Comparison of ENCODE assay signal across 19 mouse cellular contexts in genomic region chr12:85434526-85434925, GRCm38 (mm10). TPM values are rescaled to one million over a fixed set of nuclear protein-coding genes. Genes with fewer than 3 reads are reported as not detected.
DNase-seq lines count a peak whose midpoint lies in the region; ATAC-seq and TF ChIP-seq lines count a peak whose summit lies in the region.
"Had no signal": no experiment of that assay in that cellular context is flagged by ENCODE, and none has a peak within 500 bp of the region (broad histone marks: within the 10 kb centered on the region; RNA-seq: fewer than 3 reads in every experiment).

No protein-coding gene starts in this region.

- H3K4me1 ChIP-seq in heart, embryonic 13.5 days: peaks cover 64% of the 10 kb centered on the region
- H3K4me1 ChIP-seq in embryonic facial prominence, embryonic 10.5 days: peaks cover 49% of the 10 kb centered on the region
- no peaks in the 10 kb centered on the region for H3K4me1 ChIP-seq in kidney, adult 2 months (ENCODE audit: control insufficient read depth, insufficient read depth, low read length)

- H3K9ac ChIP-seq in heart, embryonic 13.5 days: 0 out of 2 replicates have a peak overlapping the region, but pooled peaks have one; percentile 72
- H3K9ac ChIP-seq: embryonic facial prominence, embryonic 12.5 days; hindbrain, embryonic 15.5 days had no signal

- no peak for TF ChIP-seq POLR2A in kidney, adult 2 months (IDR thresholded peaks at IDR 0.05; ENCODE audit: low read depth, low read length)

- no peak for TF ChIP-seq CTCF in gastrocnemius, adult 2 months (IDR thresholded peaks at IDR 0.05)
- TF ChIP-seq CTCF in kidney, adult 2 months (conservative IDR thresholded peaks at IDR 0.05; ENCODE audit: insufficient read depth, insufficient read length, low read depth, low read length): no peak

- H3K27me3 ChIP-seq in heart, embryonic 13.5 days (replicated peaks): no peaks in the 10 kb centered on the region
- no peaks in the 10 kb centered on the region for H3K27me3 ChIP-seq in embryonic facial prominence, embryonic 10.5 days (replicated peaks; ENCODE audit: low read depth, poor library complexity, severe bottlenecking)
- no peaks in the 10 kb centered on the region for H3K27me3 ChIP-seq in kidney, adult 2 months (replicated peaks; ENCODE audit: control insufficient read depth, insufficient read depth, low read length)
- H3K27me3 ChIP-seq: embryonic facial prominence, embryonic 12.5 days; hindbrain, embryonic 15.5 days had no signal

- no peak for ATAC-seq in heart, embryonic 13.5 days (ENCODE audit: extremely low read depth, insufficient number of reproducible peaks, low FRiP score, low TSS enrichment)
- ATAC-seq: forebrain, embryonic 16.5 days; intestine, embryonic 16.5 days had no signal

- H3K27ac ChIP-seq in gastrocnemius, adult 2 months: peak overlapping the region; percentile 66
- H3K27ac ChIP-seq in heart, embryonic 13.5 days (replicated peaks): peak overlapping the region; percentile 96
- 0 out of 2 replicates have a peak overlapping the region, but pooled peaks have one; percentile 44 for H3K27ac ChIP-seq in embryonic facial prominence, embryonic 10.5 days (replicated peaks)
- no peak overlapping the region for H3K27ac ChIP-seq in kidney, adult 2 months (ENCODE audit: insufficient read depth, low read depth, low read length)
- H3K27ac ChIP-seq: embryonic facial prominence, embryonic 12.5 days; hindbrain, embryonic 15.5 days had no signal

- 64% methylated on average over 5 of the region's 5 CpGs for WGBS in heart, embryonic 13.5 days
- WGBS in embryonic facial prominence, embryonic 10.5 days: 59% methylated on average over 5 of the region's 5 CpGs
- 80% methylated on average over 5 of the region's 5 CpGs for WGBS in kidney, adult 2 months

- no peaks in the 10 kb centered on the region for H3K9me3 ChIP-seq in heart, embryonic 13.5 days
- no peaks in the 10 kb centered on the region for H3K9me3 ChIP-seq in embryonic facial prominence, embryonic 10.5 days
- H3K9me3 ChIP-seq: embryonic facial prominence, embryonic 12.5 days; hindbrain, embryonic 15.5 days had no signal

- no peaks in the 10 kb centered on the region for H3K36me3 ChIP-seq in heart, embryonic 13.5 days
- H3K36me3 ChIP-seq in embryonic facial prominence, embryonic 10.5 days (replicated peaks): no peaks in the 10 kb centered on the region
- no peaks in the 10 kb centered on the region for H3K36me3 ChIP-seq in kidney, adult 2 months (ENCODE audit: control insufficient read depth, insufficient read depth, low read length)
- H3K36me3 ChIP-seq: embryonic facial prominence, embryonic 12.5 days; hindbrain, embryonic 15.5 days had no signal

- H3K4me2 ChIP-seq in heart, embryonic 13.5 days: 0 out of 2 replicates have a peak overlapping the region, but pooled peaks have one; percentile 8
- H3K4me2 ChIP-seq: embryonic facial prominence, embryonic 12.5 days; hindbrain, embryonic 15.5 days had no signal

- DNase-seq in gastrocnemius, adult 2 months: no peak
- no peak for DNase-seq in gastrocnemius, postnatal 14 days
- no peak for DNase-seq in heart, postnatal 36 days
- peak; percentile 52 for DNase-seq in MN1 (ENCODE audit: low spot score)
- no peak for DNase-seq in embryonic facial prominence, embryonic 10.5 days (ENCODE audit: low spot score)
- no peak for DNase-seq in kidney, adult 2 months
- DNase-seq: adrenal gland, adult 8-10 months; adrenal gland, postnatal 36 days; cerebellum, adult 2 months; cerebellum, postnatal 14 days; embryo, embryonic 11 days; gastrocnemius, postnatal 25 days; heart, adult 11 months; kidney, adult 8-10 months had no signal

- H3K4me3 ChIP-seq in gastrocnemius, adult 2 months: peak overlapping the region; percentile 73
- no peak overlapping the region for H3K4me3 ChIP-seq in heart, embryonic 13.5 days
- H3K4me3 ChIP-seq in embryonic facial prominence, embryonic 10.5 days: no peak overlapping the region
- H3K4me3 ChIP-seq in kidney, adult 2 months (ENCODE audit: insufficient read depth, low read depth, low read length): no peak overlapping the region
- H3K4me3 ChIP-seq: embryonic facial prominence, embryonic 12.5 days; hindbrain, embryonic 15.5 days had no signal

- intact Hi-C loops in gastrocnemius, adult 2 months (cut with DNase I): loop anchor here (5.0 kb wide), 1 partner anchor 57 kb away; no protein-coding TSS in a partner anchor
- intact Hi-C loops in gastrocnemius, postnatal 14 days (cut with DNase I; ENCODE audit: low total_unique reads): loop anchor here (10.0 kb wide), 1 partner anchor 50 kb away; no protein-coding TSS in a partner anchor
- intact Hi-C loops in heart, postnatal 36 days (cut with DNase I): no loop called here

RNA-seq across cellular contexts. Expression of gene Fos, which starts 39.2 kb away (rescaled TPM):
- 1 to 10 TPM; 3.6 to 8.7 TPM for total RNA-seq in gastrocnemius, adult 2 months (2021)
- total RNA-seq in gastrocnemius, postnatal 14 days (2021): 1 to 10 TPM; 7.6 to 8.9 TPM
- polyA plus RNA-seq in heart, embryonic 13.5 days (2015; fragmentation: Nextera tagmentation; extraction: Ambion mirVana): 5.1 and 5.4 TPM in 2 replicates
- 10 to 100 TPM in 1 of 2 experiments, 1 to 10 TPM in 1; 2.5 to 24.3 TPM for total RNA-seq in heart, postnatal 36 days (2021)
- polyA plus RNA-seq in embryonic facial prominence, embryonic 10.5 days (2016; fragmentation: Nextera tagmentation; extraction: Ambion mirVana): 1.4 and 1.8 TPM in 2 replicates
- 1.2 and 1.3 TPM in 2 replicates for polyA plus RNA-seq in kidney, adult 2 months (2012; rRNA removed)

RNA-seq across cellular contexts. Expression of gene Tmed10, which starts 59.9 kb away (rescaled TPM):
- 100 to 1,000 TPM; 112 to 123 TPM for total RNA-seq in gastrocnemius, adult 2 months (2021)
- 100 to 1,000 TPM; 130 to 135 TPM for total RNA-seq in gastrocnemius, postnatal 14 days (2021)
- 279 and 292 TPM in 2 replicates for polyA plus RNA-seq in heart, embryonic 13.5 days (2015; fragmentation: Nextera tagmentation; extraction: Ambion mirVana)
- 100 to 1,000 TPM; 158 to 175 TPM for total RNA-seq in heart, postnatal 36 days (2021)
- 243 and 251 TPM in 2 replicates for polyA plus RNA-seq in embryonic facial prominence, embryonic 10.5 days (2016; fragmentation: Nextera tagmentation; extraction: Ambion mirVana)
- polyA plus RNA-seq in kidney, adult 2 months (2012; rRNA removed): 144 and 190 TPM in 2 replicates
